Mouse (Mus musculus) effector memory CD4-positive, alpha-beta T cell, adult 5 months (primary cell): ENCODE measurements around the gene Hcfc1. TPM values are rescaled to one million over a fixed set of nuclear protein-coding genes. Genes with fewer than 3 reads are reported as not detected.

Experiments used
- polyA plus RNA-seq: library from polyadenylated mRNA; unstranded; fragments of 100-300 nt; shearing (Covaris generic); gene quantifications from one replicate; pipeline ENCODE4 v1.2.1, GENCODE M21; 2017

Gene Hcfc1
- polyA plus RNA-seq: 36.4 TPM

DNA sequence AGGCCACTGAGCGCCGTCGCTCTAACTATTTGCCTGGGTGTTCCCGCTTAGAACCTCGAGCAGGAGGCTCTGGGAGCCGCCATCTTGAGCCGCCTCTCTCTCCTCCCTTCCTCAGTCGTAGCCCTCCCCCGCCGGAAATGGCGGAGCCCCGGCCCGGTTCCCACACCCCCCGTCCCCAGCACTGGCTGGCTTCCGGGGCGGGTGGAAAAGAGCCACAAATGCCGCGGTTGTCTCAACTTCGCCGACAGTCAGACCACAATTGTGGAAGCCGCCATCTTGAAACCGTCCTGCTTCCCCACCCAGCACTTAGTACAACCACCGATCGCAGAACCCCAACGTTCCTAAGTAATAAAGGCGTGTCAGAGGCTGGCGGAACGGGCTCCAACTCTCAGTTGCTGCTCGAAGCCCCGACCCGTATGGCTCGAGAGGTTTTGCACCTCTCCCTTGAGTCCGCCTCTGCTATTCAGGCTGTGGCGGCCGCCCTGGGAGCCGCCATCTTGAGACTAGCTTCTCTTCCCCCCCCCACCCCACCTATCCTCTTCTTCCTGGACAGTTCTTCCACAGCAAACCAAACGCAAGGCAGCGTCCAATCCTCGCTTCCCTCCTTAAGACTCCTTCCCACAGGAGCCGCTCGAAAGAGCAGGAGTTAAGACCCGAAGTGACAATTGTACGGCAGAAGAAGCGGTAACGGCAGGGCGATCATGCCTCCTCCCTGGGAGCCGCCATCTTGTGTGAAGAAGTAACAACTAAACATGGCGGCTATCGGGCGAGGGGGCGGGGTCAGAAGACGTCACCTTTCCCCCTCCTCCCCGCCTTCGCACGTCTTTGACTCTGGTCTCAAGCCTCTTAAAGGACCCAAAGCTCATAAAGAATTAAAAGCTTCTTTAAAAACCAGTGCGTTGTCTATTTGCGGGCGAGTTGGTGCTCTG is at the start of gene Hcfc1:
Gene Hcfc1 (minus strand): TSS at position 110 of the 929 bp plus-strand sequence.

GRCm38 (mm10) chrX:73930402-73931062 is 35.6 kb downstream of the Hcfc1 start, which contains the start of gene Renbp:
TSS of gene Renbp (minus strand) at chrX:73930850.

GRCm38 (mm10) chrX:73921823-73922549 is 44.2 kb downstream of the Hcfc1 start, which contains the start of the genes Arhgap4 and Naa10:
TSS of gene Arhgap4 (minus strand) at chrX:73921870.
TSS of gene Naa10 (minus strand) at chrX:73921944.

GRCm38 (mm10) chrX:73895719-73896118 is 70.4 kb downstream of the Hcfc1 start, which contains the start of gene L1cam:
TSS of gene L1cam (minus strand) at chrX:73896105.

Other genes with a start within 250 kb of the Hcfc1 start
- 22.8 TPM for gene Abcd1, start 249.8 kb downstream of the Hcfc1 start, polyA plus RNA-seq
- gene Plxnb3, start 209.3 kb downstream of the Hcfc1 start, polyA plus RNA-seq: not detected
- gene Srpk3, start 192.0 kb downstream of the Hcfc1 start, polyA plus RNA-seq: not detected
- gene Idh3g, start 179.5 kb downstream of the Hcfc1 start, polyA plus RNA-seq: 184 TPM
- gene Ssr4, start 179.3 kb downstream of the Hcfc1 start, polyA plus RNA-seq: 201 TPM
- gene Pdzd4, start 141.4 kb downstream of the Hcfc1 start, polyA plus RNA-seq: 0.10 TPM
- gene Avpr2, start 74.3 kb downstream of the Hcfc1 start, polyA plus RNA-seq: 2.1 TPM
- gene L1cam, start 70.3 kb downstream of the Hcfc1 start, polyA plus RNA-seq: 20.5 TPM
- 229 TPM for gene Arhgap4, start 44.5 kb downstream of the Hcfc1 start, polyA plus RNA-seq
- 125 TPM for gene Naa10, start 44.4 kb downstream of the Hcfc1 start, polyA plus RNA-seq
- 3.1 TPM for gene Renbp, start 35.5 kb downstream of the Hcfc1 start, polyA plus RNA-seq
- 149 TPM for gene Irak1, start 57.6 kb upstream of the Hcfc1 start, polyA plus RNA-seq
- gene Opn1mw, start 161.1 kb upstream of the Hcfc1 start, polyA plus RNA-seq: not detected
- 51.2 TPM for gene Mecp2, start 169.0 kb upstream of the Hcfc1 start, polyA plus RNA-seq
- not detected for gene Tex28, start 201.5 kb upstream of the Hcfc1 start, polyA plus RNA-seq
- 0.25 TPM for gene Tktl1, start 210.9 kb upstream of the Hcfc1 start, polyA plus RNA-seq